Mouse (Mus musculus): ENCODE measurements around the gene Utrn.

GRCm38 (mm10) chr10:12813211-12813811 lies 55.9 kb downstream of the Utrn start:
- TF ChIP-seq CTCF (IDR thresholded peaks at IDR 0.05; ENCODE audit: low read depth, low read length), result no peak
- TF ChIP-seq POLR2A (IDR thresholded peaks at IDR 0.05; ENCODE audit: borderline replicate concordance, low read depth, low read length), result no peak

All from bone marrow macrophage, adult 2 months (primary cell).